Mouse (Mus musculus): ENCODE data around the gene Celf5.

Gene Celf5

GRCm38 (mm10) chr10:81497401-81498270 lies 15.1 kb upstream of the Celf5 start:
- peak in 1 of 2 experiments; percentile 32 for DNase-seq (ENCODE audit: low spot score in 2 of 2)

GRCm38 (mm10) chr10:81496969-81497368 lies 14.5 kb upstream of the Celf5 start:
- no peak for DNase-seq (ENCODE audit: low spot score in 2 of 2)

- DNase-seq (ENCODE audit: low spot score in 2 of 2), result peak; percentile 96 to 97
These were observed 13.9 kb upstream of the Celf5 start, which contains the start of gene Ncln for GRCm38 (mm10) chr10:81496264-81496901. Ncln (minus strand) TSS chr10:81496392.

DNA sequence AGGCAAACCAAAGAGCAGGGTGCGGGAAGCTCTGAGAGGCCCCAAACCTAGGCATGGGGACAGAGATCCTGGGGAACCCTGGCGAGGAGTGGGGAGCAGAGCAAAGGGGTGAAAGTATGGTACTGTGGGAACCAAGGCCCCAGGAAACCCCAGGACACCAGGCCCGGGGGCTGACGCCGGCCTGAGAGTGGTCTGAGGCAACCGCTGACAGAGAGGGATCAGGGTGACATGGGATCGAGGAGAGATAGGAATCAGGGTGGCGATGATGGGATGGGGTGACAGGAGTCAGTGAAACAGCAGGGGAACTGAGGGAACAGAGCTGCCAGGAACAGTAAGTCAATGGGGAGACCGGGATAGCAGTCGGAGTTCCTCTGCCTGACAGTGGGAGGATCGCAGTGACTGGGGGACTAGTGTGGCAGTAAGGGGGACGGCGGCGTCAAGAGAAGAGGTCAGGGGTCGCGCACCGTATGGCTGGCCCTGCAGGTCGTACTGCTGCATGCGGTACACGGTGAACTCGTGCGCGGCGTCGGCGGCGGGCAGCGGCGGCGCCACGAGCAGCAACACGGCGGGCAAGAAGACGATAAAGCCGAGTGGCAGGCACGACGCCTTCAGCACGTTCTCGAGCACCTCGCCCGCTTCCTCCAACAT lies 13.2 kb upstream of the Celf5 start:
- no peak for DNase-seq (ENCODE audit: low spot score in 2 of 2)

DNA sequence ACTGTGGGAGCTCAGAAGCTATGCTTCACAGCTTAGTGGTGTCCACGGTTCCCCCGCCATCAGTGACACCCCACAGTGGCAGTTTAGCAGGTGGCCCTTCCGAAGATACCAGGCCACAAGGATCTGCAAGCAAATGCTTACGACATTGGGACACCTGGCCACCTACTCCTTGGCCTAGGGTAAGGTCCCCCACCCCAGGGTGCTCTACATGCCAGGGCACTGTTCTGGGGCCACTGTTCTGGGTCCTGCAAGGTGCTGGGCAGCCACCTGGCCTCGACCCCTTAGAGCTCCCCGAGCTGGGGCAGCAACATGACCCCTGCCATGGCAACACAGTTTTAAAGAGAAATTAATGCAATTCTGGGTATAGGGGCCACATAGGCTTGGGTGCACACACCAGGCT lies 12.6 kb upstream of the Celf5 start:
- DNase-seq (ENCODE audit: low spot score in 2 of 2), result no peak

GRCm38 (mm10) chr10:81494260-81495041 lies 11.9 kb upstream of the Celf5 start:
- no peak for DNase-seq (ENCODE audit: low spot score in 2 of 2)

DNA sequence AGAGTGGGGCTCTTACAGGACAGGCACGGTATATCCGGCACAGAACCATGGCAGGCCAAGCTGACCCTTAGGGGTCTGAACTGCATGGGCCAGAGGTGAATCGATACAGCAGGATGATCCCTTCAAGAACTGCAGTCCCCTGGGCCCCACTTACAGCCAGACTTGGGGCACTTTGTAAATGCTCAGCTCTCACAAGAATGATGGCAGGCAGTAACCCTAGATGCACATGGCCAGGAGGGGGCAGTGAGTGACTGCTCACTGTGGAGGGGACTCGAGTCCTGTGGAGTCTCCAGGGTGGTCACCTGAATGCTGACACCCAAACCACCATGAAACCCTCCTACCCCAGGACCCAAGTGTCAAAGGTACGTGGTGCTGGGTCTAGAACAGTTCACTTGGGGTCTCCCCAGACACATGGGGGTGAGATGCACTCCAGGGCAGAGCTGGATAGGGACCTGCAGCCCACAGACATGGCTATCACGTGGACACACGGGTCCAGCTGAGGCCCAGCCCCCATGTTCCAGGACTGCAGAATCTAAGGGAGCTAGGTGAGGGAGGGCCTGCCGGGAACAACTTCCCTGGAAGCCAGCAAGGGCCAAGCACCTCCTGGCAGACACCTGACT lies 11.2 kb upstream of the Celf5 start:
- DNase-seq (ENCODE audit: low spot score in 2 of 2), result peak in 1 of 2 experiments; percentile 35

GRCm38 (mm10) chr10:81492606-81493240 lies 10.2 kb upstream of the Celf5 start:
- no peak for DNase-seq (ENCODE audit: low spot score in 2 of 2)

GRCm38 (mm10) chr10:81491018-81491417 lies 8.5 kb upstream of the Celf5 start:
- DNase-seq (ENCODE audit: low spot score in 2 of 2), result no peak

DNA sequence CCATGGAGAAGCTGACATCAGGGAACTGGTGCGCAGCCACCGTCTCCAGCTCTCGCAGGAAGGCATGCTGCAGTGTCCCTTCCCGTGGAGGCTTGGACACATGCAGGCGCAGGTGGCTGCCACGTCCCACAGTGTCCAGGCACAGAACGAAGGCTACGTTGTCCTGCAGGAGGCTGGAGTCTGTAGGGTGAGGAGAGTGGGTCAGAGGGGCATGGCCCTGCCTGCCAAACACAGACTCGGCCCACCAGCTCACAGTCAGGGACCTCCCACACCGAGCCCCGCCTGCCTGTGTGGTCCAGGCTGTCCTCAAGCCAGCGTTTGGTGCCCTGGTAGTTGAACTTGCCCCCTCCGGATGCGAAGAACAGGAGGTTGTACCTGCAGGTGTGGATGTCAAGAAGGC lies 7.4 kb upstream of the Celf5 start:
- no peak for DNase-seq (ENCODE audit: low spot score in 2 of 2)

DNA sequence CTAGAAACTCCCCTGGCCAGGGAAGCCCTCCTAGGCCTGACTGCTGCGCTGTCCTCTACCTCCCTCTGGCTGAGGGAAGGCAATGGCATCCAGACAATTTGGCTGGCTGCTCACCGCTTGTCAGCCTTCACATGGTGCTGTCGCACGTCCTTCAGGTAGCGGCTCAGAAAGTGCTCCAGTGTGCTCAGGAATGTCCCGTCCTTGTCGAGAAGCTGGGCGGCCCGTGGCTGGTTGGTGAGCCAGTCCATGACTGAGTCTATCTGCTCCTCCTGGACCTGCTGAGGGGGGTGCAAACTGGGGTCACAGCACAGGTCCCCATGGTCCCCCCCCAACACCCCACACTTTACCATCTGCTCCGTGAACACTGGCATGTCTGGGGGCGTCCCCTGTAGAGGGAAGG lies 5.6 kb upstream of the Celf5 start:
- no peak for DNase-seq (ENCODE audit: low spot score in 2 of 2)

- DNase-seq (ENCODE audit: low spot score in 2 of 2), result no peak
These were observed 4.0 kb upstream of the Celf5 start for GRCm38 (mm10) chr10:81486496-81486895.

DNA sequence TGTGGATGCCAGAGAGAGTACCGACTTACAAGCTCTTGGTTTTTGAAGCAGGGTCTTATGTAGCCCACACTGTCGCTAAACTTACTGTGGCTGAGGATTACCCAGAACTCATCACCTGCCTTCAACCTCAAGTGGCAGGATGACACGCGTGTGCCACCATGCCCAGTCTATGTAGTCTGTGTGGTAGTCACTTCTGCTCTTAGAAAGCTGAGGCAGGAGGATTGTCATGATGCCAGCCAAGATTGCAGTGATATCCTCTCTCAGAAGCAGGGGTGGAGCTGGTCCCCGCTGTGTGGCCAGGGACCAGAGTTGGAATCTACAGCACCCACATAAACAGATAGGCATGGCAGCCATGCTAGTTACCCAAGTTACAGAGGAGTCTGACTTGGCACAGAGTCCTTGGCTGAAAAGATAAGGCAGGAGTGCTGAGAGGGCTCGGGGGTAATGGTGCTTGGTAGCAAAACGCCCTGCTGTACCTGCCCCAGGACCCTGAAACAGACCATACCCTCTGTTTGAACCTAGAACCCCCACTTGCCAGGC lies 3.0 kb upstream of the Celf5 start:
- DNase-seq (ENCODE audit: low spot score in 2 of 2), result no peak

- DNase-seq (ENCODE audit: low spot score in 2 of 2), result peak in 1 of 2 experiments; percentile 43
These were observed 2.5 kb upstream of the Celf5 start for GRCm38 (mm10) chr10:81485060-81485449.

DNA sequence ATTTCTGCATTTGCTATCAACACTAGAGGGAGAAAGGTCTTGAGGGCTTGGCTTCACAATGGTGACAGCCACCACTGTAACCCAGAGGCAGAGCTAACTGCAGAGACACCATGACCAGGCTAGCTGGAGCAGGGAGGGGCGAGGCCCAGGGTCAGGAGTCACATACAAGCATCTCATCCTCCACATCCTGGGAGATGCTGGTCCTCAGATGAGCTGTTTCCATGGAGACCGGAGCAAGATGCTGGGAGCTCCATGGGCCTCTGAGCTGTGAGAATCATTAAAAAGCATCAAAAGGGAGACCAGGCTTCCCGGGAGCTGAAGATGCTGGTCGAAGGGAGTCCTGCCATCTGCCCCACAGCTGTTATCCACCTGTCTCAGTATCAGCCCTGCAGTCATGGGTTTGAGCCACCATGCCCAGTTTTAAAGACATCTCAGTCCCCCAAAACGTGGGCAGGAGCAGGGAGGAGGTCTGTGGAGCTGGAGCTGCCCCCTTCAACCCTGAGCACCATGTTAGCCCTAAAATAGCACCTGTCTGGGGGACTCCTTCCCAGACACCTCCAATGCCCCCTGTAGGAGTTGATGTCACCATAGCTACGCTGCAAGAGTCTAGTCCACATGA lies 2.0 kb upstream of the Celf5 start:
- DNase-seq (ENCODE audit: low spot score in 2 of 2), result no peak

- DNase-seq (ENCODE audit: low spot score in 2 of 2), result peak in 1 of 2 experiments; percentile 36
These were observed 1.5 kb upstream of the Celf5 start for GRCm38 (mm10) chr10:81483983-81484382.

DNA sequence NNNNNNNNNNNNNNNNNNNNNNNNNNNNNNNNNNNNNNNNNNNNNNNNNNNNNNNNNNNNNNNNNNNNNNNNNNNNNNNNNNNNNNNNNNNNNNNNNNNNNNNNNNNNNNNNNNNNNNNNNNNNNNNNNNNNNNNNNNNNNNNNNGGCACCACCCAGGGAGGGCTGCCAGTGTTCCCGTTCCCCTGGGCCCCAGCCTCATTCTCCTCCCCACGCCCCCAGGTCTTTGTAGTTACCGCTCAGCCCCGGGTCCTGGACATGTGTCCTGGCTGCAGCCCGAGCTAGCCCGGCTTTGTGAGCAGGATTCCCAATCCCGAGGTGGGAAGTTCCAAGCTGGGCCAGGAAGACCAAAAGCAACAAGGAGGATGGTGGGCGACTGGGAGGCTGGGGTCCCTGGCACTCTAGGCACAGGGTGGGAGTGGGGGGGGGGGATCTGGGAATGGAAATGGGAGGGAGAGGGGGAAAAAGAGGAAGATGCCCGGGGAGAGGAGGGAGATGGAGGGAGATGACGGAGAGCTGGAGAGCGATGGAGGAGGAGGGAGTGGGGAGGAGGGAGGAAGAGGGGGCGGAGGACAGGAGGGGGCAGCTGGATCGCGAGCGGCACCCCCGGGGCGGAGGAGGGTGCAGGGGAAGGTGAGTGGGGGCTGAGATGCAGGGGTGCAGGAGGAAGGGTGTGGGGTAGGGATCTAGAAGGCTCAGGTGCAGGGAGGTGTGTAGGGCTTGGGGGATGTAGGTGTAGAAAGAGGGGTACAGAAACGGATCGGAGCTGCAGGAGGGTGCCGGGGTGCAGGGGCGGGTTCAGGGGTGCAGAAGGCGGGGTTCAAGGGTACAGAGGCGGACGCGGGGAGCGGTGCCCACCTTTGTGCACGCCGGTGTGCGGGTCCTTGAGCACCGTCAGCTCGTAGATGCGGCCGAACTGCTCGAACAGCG lies 640 bp downstream of the Celf5 start:
- no peak for DNase-seq (ENCODE audit: low spot score in 2 of 2)

GRCm38 (mm10) chr10:81474461-81474860 lies 8.0 kb downstream of the Celf5 start:
- DNase-seq (ENCODE audit: low spot score in 2 of 2), result no peak

GRCm38 (mm10) chr10:81473003-81473451 lies 9.5 kb downstream of the Celf5 start:
- DNase-seq (ENCODE audit: low spot score in 2 of 2), result peak; percentile 60 to 62

All from thymus, postnatal 10 days (tissue).